Mouse (Mus musculus): Measurements from ENCODE around the gene Rpp14. TPM values are rescaled to one million over a fixed set of nuclear protein-coding genes. Genes with fewer than 3 reads are reported as not detected.

Gene Rpp14
- polyA plus RNA-seq, 1 experiment: 47.1 TPM

DNA sequence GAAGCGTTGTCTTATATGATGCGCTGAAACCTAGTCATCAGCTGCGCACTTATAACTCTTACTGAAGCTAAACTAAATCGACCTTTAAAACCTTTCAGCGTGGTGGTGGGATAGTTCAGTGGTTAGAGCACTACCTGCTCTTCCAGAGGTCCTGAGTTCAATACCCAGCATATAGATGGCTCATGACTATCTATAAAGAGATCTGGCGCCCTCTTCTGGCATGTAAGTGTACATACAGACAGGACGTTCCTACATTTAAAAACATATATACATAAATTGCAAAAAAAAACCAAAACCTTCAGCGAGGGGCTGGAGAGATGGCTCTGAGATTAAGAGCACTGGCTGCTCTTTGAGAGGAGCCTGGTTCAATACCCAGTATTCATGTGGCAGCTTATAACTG, 35.8 kb upstream of the Rpp14 start:
- no peaks in the 10 kb centered on the region for H3K36me3 ChIP-seq (ENCODE audit: control insufficient read depth, insufficient read depth, low read length, poor library complexity, severe bottlenecking)
- TF ChIP-seq EP300 (IDR thresholded peaks at IDR 0.05; ENCODE audit: insufficient read depth, low read depth, low read length) (no peak), CTCF (IDR thresholded peaks at IDR 0.05; ENCODE audit: low read depth, low read length) (no peak), POLR2A (IDR thresholded peaks at IDR 0.05; ENCODE audit: insufficient read depth, low read length) (no peak)
- H3K27ac ChIP-seq (ENCODE audit: insufficient read depth, low read length): no peak overlapping the region
- no peak overlapping the region for H3K4me3 ChIP-seq (ENCODE audit: low read depth, low read length)
- no peaks in the 10 kb centered on the region for H3K27me3 ChIP-seq (ENCODE audit: control insufficient read depth, insufficient read depth, low read length, poor library complexity, severe bottlenecking)
- no peaks in the 10 kb centered on the region for H3K9me3 ChIP-seq (replicated peaks; ENCODE audit: control insufficient read depth, insufficient read depth, low read length, poor library complexity, severe bottlenecking)
- no peak overlapping the region for H3K9ac ChIP-seq (ENCODE audit: low read depth, poor library complexity, severe bottlenecking)
- peaks cover 3% of the 10 kb centered on the region for H3K4me1 ChIP-seq (ENCODE audit: control insufficient read depth, insufficient read depth, low read length)

DNA sequence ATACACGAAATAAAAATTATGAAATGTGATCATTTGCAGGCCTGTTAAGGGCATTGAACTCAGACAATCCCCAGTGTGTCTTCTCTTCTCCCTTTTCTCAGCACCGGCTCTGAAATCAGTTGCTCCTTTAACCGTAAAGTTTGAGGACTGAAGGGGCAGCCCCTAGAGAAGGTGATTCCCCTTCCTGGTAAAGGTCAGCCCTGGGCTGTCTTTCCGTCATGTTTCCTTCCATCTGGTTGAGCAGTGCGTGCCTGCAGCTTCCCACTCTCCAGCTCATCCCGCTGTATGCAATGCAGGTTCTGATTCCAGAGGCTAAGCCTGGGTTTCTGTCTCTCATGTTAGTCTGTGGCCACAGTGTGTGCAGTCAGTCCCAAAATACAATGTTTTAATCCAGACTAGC, 35.4 kb upstream of the Rpp14 start:
- Histone ChIP-seq H3K36me3 (ENCODE audit: control insufficient read depth, insufficient read depth, low read length, poor library complexity, severe bottlenecking) (no peaks in the 10 kb centered on the region), H3K27me3 (ENCODE audit: control insufficient read depth, insufficient read depth, low read length, poor library complexity, severe bottlenecking) (no peaks in the 10 kb centered on the region), H3K4me3 (ENCODE audit: low read depth, low read length) (no peak overlapping the region), H3K4me1 (ENCODE audit: control insufficient read depth, insufficient read depth, low read length) (peaks cover 3% of the 10 kb centered on the region), H3K27ac (ENCODE audit: insufficient read depth, low read length) (peak overlapping the region; percentile 4; the same call in 1 of the 2 replicates), H3K9me3 (replicated peaks; ENCODE audit: control insufficient read depth, insufficient read depth, low read length, poor library complexity, severe bottlenecking) (no peaks in the 10 kb centered on the region), H3K9ac (ENCODE audit: low read depth, poor library complexity, severe bottlenecking) (no peak overlapping the region)
- TF ChIP-seq POLR2A (IDR thresholded peaks at IDR 0.05; ENCODE audit: insufficient read depth, low read length) (no peak), CTCF (IDR thresholded peaks at IDR 0.05; ENCODE audit: low read depth, low read length) (no peak), EP300 (IDR thresholded peaks at IDR 0.05; ENCODE audit: insufficient read depth, low read depth, low read length) (no peak)

DNA sequence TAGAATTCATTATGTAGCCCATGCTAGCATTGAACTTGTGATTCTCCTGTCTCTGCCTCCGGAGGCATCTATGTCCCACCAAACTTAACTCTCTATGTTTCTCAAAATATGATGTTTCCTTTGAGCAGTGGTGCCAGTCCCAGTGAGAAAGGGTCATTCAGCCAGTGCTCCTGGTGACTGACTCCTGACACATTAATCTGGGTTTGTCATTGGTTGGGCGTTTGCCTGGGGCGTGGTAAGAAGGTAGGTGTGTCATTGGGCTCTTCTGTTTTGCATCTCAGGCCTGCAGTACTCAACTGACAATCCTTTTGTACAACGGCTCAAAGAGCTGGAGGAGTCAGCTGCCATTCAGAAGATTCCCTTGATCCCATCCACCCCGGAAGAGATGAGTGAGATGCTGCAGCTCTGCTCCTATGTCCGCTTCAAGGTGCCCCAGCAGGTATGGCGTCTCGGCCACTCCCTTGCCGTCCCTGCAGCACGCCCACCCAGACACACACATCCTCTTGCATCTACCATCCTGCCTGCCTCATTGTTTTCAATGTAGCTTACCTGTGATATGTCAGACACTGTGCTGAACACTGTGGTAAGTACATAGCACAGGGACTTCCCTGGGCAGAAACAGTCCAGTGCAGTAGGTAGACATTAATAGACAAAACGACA, 34.9 kb upstream of the Rpp14 start:
- H3K4me1 ChIP-seq (ENCODE audit: control insufficient read depth, insufficient read depth, low read length): peaks cover 6% of the 10 kb centered on the region
- H3K36me3 ChIP-seq (ENCODE audit: control insufficient read depth, insufficient read depth, low read length, poor library complexity, severe bottlenecking): no peaks in the 10 kb centered on the region
- H3K4me3 ChIP-seq (ENCODE audit: low read depth, low read length): peak overlapping the region; percentile 4; the same call in 1 of the 2 replicates
- H3K27me3 ChIP-seq (ENCODE audit: control insufficient read depth, insufficient read depth, low read length, poor library complexity, severe bottlenecking): no peaks in the 10 kb centered on the region
- no peak overlapping the region for H3K9ac ChIP-seq (ENCODE audit: low read depth, poor library complexity, severe bottlenecking)
- no peaks in the 10 kb centered on the region for H3K9me3 ChIP-seq (replicated peaks; ENCODE audit: control insufficient read depth, insufficient read depth, low read length, poor library complexity, severe bottlenecking)
- H3K27ac ChIP-seq (ENCODE audit: insufficient read depth, low read length): peak overlapping the region; percentile 4; the same call in 1 of the 2 replicates
- TF ChIP-seq CTCF (IDR thresholded peaks at IDR 0.05; ENCODE audit: low read depth, low read length) (no peak), EP300 (IDR thresholded peaks at IDR 0.05; ENCODE audit: insufficient read depth, low read depth, low read length) (peak; percentile 58)

DNA sequence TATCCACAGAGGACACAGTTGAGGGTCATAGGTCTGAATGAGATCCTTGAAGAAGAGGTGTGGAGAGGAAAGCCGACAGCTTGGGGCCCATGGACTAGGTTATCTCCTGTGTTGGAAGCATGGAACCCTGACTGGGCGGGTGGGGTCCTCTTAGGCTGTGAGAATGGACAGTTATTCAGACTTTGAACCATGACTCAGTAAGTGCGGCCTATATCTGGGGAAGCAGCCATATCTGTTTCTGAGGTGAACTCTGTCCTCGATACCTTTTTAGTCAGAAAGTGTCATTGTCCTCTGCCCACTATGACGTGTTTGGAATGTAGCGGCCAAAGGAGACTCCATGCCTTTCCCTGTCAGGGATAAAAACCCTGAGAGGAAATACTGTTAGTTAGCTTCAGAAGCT, 33.3 kb upstream of the Rpp14 start:
- Histone ChIP-seq H3K4me1 (ENCODE audit: control insufficient read depth, insufficient read depth, low read length) (peaks cover 2% of the 10 kb centered on the region), H3K36me3 (ENCODE audit: control insufficient read depth, insufficient read depth, low read length, poor library complexity, severe bottlenecking) (no peaks in the 10 kb centered on the region), H3K4me3 (ENCODE audit: low read depth, low read length) (no peak overlapping the region), H3K9me3 (replicated peaks; ENCODE audit: control insufficient read depth, insufficient read depth, low read length, poor library complexity, severe bottlenecking) (no peaks in the 10 kb centered on the region), H3K27me3 (ENCODE audit: control insufficient read depth, insufficient read depth, low read length, poor library complexity, severe bottlenecking) (no peaks in the 10 kb centered on the region), H3K9ac (ENCODE audit: low read depth, poor library complexity, severe bottlenecking) (no peak overlapping the region), H3K27ac (ENCODE audit: insufficient read depth, low read length) (no peak overlapping the region)
- TF ChIP-seq POLR2A (IDR thresholded peaks at IDR 0.05; ENCODE audit: insufficient read depth, low read length) (no peak), EP300 (IDR thresholded peaks at IDR 0.05; ENCODE audit: insufficient read depth, low read depth, low read length) (no peak), CTCF (IDR thresholded peaks at IDR 0.05; ENCODE audit: low read depth, low read length) (no peak)

DNA sequence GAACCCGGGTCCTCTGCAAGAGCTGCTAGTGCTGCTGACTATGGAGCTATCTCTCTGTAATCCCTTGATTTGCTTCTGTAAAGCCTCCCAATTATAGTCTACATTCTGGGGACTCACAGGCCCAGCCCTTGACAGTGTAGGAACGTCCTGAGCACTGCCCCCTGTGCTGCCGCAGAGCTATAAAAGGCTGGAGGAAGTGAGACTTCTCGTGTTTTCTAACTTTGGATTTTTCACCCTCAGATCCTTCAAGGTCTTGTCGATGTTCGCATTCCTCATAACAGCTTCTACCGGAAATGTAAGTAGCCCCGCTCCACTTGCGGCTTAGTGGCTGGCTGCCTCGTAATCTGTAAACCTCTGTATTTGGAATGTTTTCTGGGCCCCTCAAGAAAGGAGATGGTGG, 30.8 kb upstream of the Rpp14 start:
- H3K27me3 ChIP-seq (ENCODE audit: control insufficient read depth, insufficient read depth, low read length, poor library complexity, severe bottlenecking): no peaks in the 10 kb centered on the region
- no peak overlapping the region for H3K9ac ChIP-seq (ENCODE audit: low read depth, poor library complexity, severe bottlenecking)
- H3K4me3 ChIP-seq (ENCODE audit: low read depth, low read length): no peak overlapping the region
- no peaks in the 10 kb centered on the region for H3K9me3 ChIP-seq (replicated peaks; ENCODE audit: control insufficient read depth, insufficient read depth, low read length, poor library complexity, severe bottlenecking)
- peaks cover 6% of the 10 kb centered on the region for H3K4me1 ChIP-seq (ENCODE audit: control insufficient read depth, insufficient read depth, low read length)
- no peak for TF ChIP-seq EP300 (IDR thresholded peaks at IDR 0.05; ENCODE audit: insufficient read depth, low read depth, low read length)
- no peak overlapping the region for H3K27ac ChIP-seq (ENCODE audit: insufficient read depth, low read length)
- H3K36me3 ChIP-seq (ENCODE audit: control insufficient read depth, insufficient read depth, low read length, poor library complexity, severe bottlenecking): no peaks in the 10 kb centered on the region

DNA sequence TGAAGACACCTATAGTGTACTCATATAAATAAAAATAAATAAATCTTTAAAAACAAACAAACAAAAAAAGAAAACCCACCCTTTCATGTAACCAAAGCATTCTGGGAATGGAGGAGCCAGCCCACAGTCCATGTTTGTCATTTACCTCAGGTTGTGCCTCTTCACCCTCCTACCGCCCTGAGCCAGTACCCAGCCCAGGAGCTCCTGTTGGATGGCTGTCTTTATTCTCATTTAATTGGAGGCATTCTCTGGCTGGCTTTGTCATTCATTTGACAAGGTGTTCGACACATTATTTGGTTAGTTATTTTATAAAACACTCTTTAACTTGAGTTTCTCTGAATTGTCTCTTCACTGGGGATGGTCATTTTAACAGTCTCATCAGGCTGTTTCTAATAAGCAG, 28.3 kb upstream of the Rpp14 start:
- TF ChIP-seq EP300 (IDR thresholded peaks at IDR 0.05; ENCODE audit: insufficient read depth, low read depth, low read length): peak; percentile 85
- no peak for TF ChIP-seq POLR2A (IDR thresholded peaks at IDR 0.05; ENCODE audit: insufficient read depth, low read length)
- H3K4me3 ChIP-seq (ENCODE audit: low read depth, low read length): no peak overlapping the region
- H3K36me3 ChIP-seq (ENCODE audit: control insufficient read depth, insufficient read depth, low read length, poor library complexity, severe bottlenecking): no peaks in the 10 kb centered on the region
- H3K9ac ChIP-seq (ENCODE audit: low read depth, poor library complexity, severe bottlenecking): no peak overlapping the region
- no peaks in the 10 kb centered on the region for H3K9me3 ChIP-seq (replicated peaks; ENCODE audit: control insufficient read depth, insufficient read depth, low read length, poor library complexity, severe bottlenecking)
- peak overlapping the region; percentile 62 for H3K27ac ChIP-seq (ENCODE audit: insufficient read depth, low read length)
- peaks cover 11% of the 10 kb centered on the region for H3K4me1 ChIP-seq (ENCODE audit: control insufficient read depth, insufficient read depth, low read length)
- H3K27me3 ChIP-seq (ENCODE audit: control insufficient read depth, insufficient read depth, low read length, poor library complexity, severe bottlenecking): no peaks in the 10 kb centered on the region

Measured in ES-Bruce4 (cell line).